Mouse (Mus musculus): ENCODE results near the gene Skap1. TPM values are rescaled to one million over a fixed set of nuclear protein-coding genes. Genes with fewer than 3 reads are reported as not detected.

Gene Skap1
- polyA plus RNA-seq, 1 experiment from 2014 or later: 2.8 TPM

- H3K27me3 ChIP-seq (replicated peaks; ENCODE audit: control insufficient read depth, insufficient read depth, low read length): no peaks in the 10 kb centered on the region
- no peak for ATAC-seq
- H3K9me3 ChIP-seq (replicated peaks; ENCODE audit: control insufficient read depth, low read length): no peaks in the 10 kb centered on the region
- DNase-seq (ENCODE audit: low spot score): peak; percentile 44
- no peak overlapping the region for H3K9ac ChIP-seq (ENCODE audit: low read length)
- 0 out of 2 replicates have a peak, but pooled peaks cover 3% of the 10 kb centered on the region for H3K4me1 ChIP-seq (ENCODE audit: control insufficient read depth, insufficient read depth, low read length)
- no peak overlapping the region for H3K4me2 ChIP-seq (ENCODE audit: low read length)
- H3K36me3 ChIP-seq (ENCODE audit: control insufficient read depth, insufficient read depth, low read length): peaks cover 28% of the 10 kb centered on the region
- WGBS: 51% methylated on average over 1 of the region's 1 CpGs
- no peak overlapping the region for H3K4me3 ChIP-seq (ENCODE audit: low read depth, low read length)
- H3K27ac ChIP-seq (ENCODE audit: low read depth, low read length): no peak overlapping the region
Measured at GRCm38 (mm10) chr11:96796586-96796985, 332.2 kb downstream of the Skap1 start.

- DNase-seq (ENCODE audit: low spot score): no peak
- Histone ChIP-seq H3K4me1 (ENCODE audit: control insufficient read depth, insufficient read depth, low read length) (no peaks in the 10 kb centered on the region), H3K27ac (ENCODE audit: low read depth, low read length) (no peak overlapping the region), H3K36me3 (ENCODE audit: control insufficient read depth, insufficient read depth, low read length) (peaks cover 57% of the 10 kb centered on the region), H3K27me3 (replicated peaks; ENCODE audit: control insufficient read depth, insufficient read depth, low read length) (no peaks in the 10 kb centered on the region), H3K9me3 (replicated peaks; ENCODE audit: control insufficient read depth, low read length) (no peaks in the 10 kb centered on the region), H3K4me3 (ENCODE audit: low read depth, low read length) (no peak overlapping the region), H3K9ac (ENCODE audit: low read length) (no peak overlapping the region), H3K4me2 (ENCODE audit: low read length) (no peak overlapping the region)
- 92% methylated on average over 2 of the region's 2 CpGs for WGBS
- ATAC-seq: no peak
Measured at GRCm38 (mm10) chr11:96799511-96799910, 335.1 kb downstream of the Skap1 start.

GRCm38 (mm10) chr11:96805606-96806005 lies 341.2 kb downstream of the Skap1 start:
- H3K4me1 ChIP-seq (ENCODE audit: control insufficient read depth, insufficient read depth, low read length): no peaks in the 10 kb centered on the region
- peaks cover 88% of the 10 kb centered on the region for H3K36me3 ChIP-seq (ENCODE audit: control insufficient read depth, insufficient read depth, low read length)
- H3K9me3 ChIP-seq (replicated peaks; ENCODE audit: control insufficient read depth, low read length): no peaks in the 10 kb centered on the region
- DNase-seq (ENCODE audit: low spot score): no peak
- H3K4me2 ChIP-seq (ENCODE audit: low read length): no peak overlapping the region
- H3K9ac ChIP-seq (ENCODE audit: low read length): no peak overlapping the region
- ATAC-seq: no peak
- no peak overlapping the region for H3K27ac ChIP-seq (ENCODE audit: low read depth, low read length)
- H3K4me3 ChIP-seq (ENCODE audit: low read depth, low read length): no peak overlapping the region
- WGBS: 93% methylated on average over 5 of the region's 5 CpGs
- no peaks in the 10 kb centered on the region for H3K27me3 ChIP-seq (replicated peaks; ENCODE audit: control insufficient read depth, insufficient read depth, low read length)

- no peak overlapping the region for H3K27ac ChIP-seq (ENCODE audit: low read depth, low read length)
- H3K27me3 ChIP-seq (replicated peaks; ENCODE audit: control insufficient read depth, insufficient read depth, low read length): no peaks in the 10 kb centered on the region
- WGBS: 48% methylated on average over 1 of the region's 1 CpGs
- no peaks in the 10 kb centered on the region for H3K9me3 ChIP-seq (replicated peaks; ENCODE audit: control insufficient read depth, low read length)
- H3K4me2 ChIP-seq (ENCODE audit: low read length): no peak overlapping the region
- DNase-seq (ENCODE audit: low spot score) (no peak), ATAC-seq (no peak)
- no peak overlapping the region for H3K4me3 ChIP-seq (ENCODE audit: low read depth, low read length)
- peaks cover 93% of the 10 kb centered on the region for H3K36me3 ChIP-seq (ENCODE audit: control insufficient read depth, insufficient read depth, low read length)
- no peaks in the 10 kb centered on the region for H3K4me1 ChIP-seq (ENCODE audit: control insufficient read depth, insufficient read depth, low read length)
- H3K9ac ChIP-seq (ENCODE audit: low read length): no peak overlapping the region
Measured at GRCm38 (mm10) chr11:96808066-96808465, 343.7 kb downstream of the Skap1 start.

Other genes with a start within 250 kb of the Skap1 start
- not detected in 2 replicates for gene Hoxb9, start 193.1 kb upstream of the Skap1 start, polyA plus RNA-seq (2014; fragmentation: Nextera tagmentation; extraction: Ambion mirVana)
- not detected in 2 replicates for gene Hoxb8, start 182.7 kb upstream of the Skap1 start, polyA plus RNA-seq (2014; fragmentation: Nextera tagmentation; extraction: Ambion mirVana)
- not detected in 2 replicates for gene Hoxb7, start 178.0 kb upstream of the Skap1 start, polyA plus RNA-seq (2014; fragmentation: Nextera tagmentation; extraction: Ambion mirVana)
- gene Hoxb6, start 172.1 kb upstream of the Skap1 start, polyA plus RNA-seq (2014; fragmentation: Nextera tagmentation; extraction: Ambion mirVana): not detected in 2 replicates
- 0.15 TPM in 1 of 2 replicates, not detected in the other for gene Hoxb5, start 161.3 kb upstream of the Skap1 start, polyA plus RNA-seq (2014; fragmentation: Nextera tagmentation; extraction: Ambion mirVana)
- not detected in 2 replicates for gene Hoxb4, start 146.3 kb upstream of the Skap1 start, polyA plus RNA-seq (2014; fragmentation: Nextera tagmentation; extraction: Ambion mirVana)
- gene Hoxb3, start 141.3 kb upstream of the Skap1 start, polyA plus RNA-seq (2014; fragmentation: Nextera tagmentation; extraction: Ambion mirVana): not detected in 2 replicates
- gene Hoxb2, start 114.1 kb upstream of the Skap1 start, polyA plus RNA-seq (2014; fragmentation: Nextera tagmentation; extraction: Ambion mirVana): not detected in 2 replicates
- not detected in 2 replicates for gene Hoxb1, start 98.8 kb upstream of the Skap1 start, polyA plus RNA-seq (2014; fragmentation: Nextera tagmentation; extraction: Ambion mirVana)